Mouse (Mus musculus): ENCODE measurements around the gene Fibcd1.

Fibcd1 gene

DNA sequence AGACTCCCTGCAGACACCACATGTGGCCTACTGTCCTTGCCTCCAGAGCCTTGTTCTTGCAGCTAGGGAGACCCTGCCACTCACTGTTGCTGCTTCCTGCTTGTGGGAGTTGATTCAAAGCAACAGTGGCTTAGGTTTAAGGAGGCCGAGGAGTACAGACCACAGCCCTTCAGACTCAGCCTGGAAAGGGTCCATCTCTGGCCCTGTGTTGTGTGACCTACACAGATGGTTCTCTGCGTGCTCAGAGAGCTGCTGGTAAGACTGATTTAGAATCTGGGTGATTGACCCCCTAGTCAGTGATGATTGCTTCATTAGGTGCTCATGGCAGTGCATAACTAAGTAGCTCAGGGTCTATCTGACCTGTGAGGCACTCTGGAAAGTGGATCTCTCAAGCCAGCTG, 56.6 kb downstream of the Fibcd1 start:
- in situ Hi-C loops (cut with MboI; ENCODE audit: low pct_unique_long_range_greater_than_20kb in 1 of 2, low sequenced_read_pairs in 2 of 2, unreplicated experiment in 1 of 2) = loop anchor here in 1 of 2 experiments (5.0 kb wide), 1 partner anchor 67 kb away; no protein-coding TSS in a partner anchor

DNA sequence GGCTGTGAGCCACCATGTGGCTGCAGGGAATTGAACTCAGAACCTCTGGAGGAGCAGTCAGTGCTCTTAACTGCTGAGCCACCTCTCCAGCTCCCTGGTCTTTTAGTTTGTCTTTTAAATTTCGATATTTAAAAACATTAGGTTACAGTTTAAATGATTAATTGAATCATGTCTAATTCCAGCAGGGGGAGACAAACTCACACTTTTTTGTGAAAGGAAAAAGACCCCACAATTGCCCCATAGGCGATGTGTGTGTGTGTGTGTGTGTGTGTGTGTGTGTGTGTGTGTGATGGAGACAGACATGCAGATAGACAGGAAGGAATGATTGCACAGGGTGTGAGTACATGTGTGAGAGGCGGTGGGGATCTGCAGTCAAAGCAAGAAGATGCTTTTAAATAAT, 57.6 kb downstream of the Fibcd1 start:
- in situ Hi-C loops (cut with MboI; ENCODE audit: low pct_unique_long_range_greater_than_20kb in 1 of 2, low sequenced_read_pairs in 2 of 2, unreplicated experiment in 1 of 2) = loop anchor here in 1 of 2 experiments (5.0 kb wide), 1 partner anchor 66 kb away; no protein-coding TSS in a partner anchor

DNA sequence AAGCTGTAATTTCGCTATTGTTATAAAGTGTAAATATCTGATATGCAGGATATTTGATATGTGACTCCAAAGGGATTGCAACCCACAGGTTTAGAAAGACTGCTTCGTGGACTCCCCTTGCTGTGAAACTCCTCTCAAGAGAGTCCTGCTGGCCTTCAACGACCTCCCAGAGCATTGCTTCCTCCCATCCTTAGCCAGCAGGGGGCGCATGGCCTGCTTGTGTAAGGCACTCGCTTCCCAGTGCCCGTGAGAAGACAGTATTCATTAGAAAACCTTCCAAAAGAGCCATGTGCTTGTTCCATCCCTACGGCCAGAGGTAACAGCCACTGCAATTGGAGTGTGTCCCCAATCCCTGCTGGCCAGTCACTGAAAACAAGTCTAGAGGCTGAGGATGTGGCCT, 58.8 kb downstream of the Fibcd1 start:
- in situ Hi-C loops (cut with MboI; ENCODE audit: low pct_unique_long_range_greater_than_20kb in 1 of 2, low sequenced_read_pairs in 2 of 2, unreplicated experiment in 1 of 2) = loop anchor here in 1 of 2 experiments (5.0 kb wide), 1 partner anchor 65 kb away; no protein-coding TSS in a partner anchor

DNA sequence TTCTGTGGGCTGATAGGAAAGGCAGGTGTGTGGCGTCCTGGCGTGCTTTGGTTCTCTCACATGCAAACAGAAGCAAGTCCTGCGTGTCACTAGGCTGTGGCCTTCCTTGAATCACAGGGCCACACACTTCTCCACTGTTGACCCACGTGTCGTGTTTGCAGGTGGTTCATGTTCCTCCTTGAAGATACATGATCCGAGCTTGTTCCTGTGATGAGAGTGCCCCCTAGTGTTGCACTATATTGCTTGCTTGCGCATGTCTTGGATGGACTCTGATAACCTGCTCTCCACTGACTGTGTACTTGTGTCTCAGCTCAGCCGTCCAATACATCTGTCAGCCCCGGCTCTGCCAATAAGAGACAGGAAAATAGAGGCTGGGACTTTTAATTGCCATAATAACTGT, 60.7 kb downstream of the Fibcd1 start:
- in situ Hi-C loops (cut with MboI; ENCODE audit: low pct_unique_long_range_greater_than_20kb in 1 of 2, low sequenced_read_pairs in 2 of 2, unreplicated experiment in 1 of 2) = loop anchor here in 1 of 2 experiments (5.0 kb wide), 1 partner anchor 63 kb away; no protein-coding TSS in a partner anchor

DNA sequence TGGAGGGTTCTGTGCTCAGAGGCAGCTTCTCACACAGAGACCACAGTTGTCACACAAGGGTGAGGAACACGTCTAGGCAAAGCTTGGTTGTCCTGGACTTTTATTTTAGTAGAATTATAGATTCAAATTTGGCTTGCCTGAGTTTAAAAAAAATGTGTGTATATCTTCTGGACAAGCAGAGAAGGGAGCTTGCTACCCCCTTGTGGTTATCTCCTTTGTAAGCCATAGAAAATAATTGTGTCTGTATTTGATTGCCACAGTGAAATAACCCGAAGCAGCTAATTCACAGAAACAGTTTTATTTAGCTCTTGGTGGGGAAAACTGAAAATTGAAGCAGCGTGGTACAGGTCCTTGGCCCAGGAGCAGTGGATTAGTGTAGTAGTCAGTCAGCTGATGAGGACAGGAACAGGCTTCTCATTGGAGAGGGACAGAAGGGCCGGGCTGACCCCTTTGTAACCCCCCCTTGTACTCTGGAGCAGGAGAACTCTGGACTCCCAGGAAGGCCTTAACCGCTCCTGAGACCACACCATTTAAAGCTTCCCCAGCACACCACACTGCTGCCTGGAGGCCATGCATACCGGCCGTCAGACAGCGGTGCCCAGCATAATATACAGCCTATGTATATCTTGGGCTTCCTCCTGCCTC, 62.7 kb downstream of the Fibcd1 start:
- in situ Hi-C loops (cut with MboI; ENCODE audit: low pct_unique_long_range_greater_than_20kb in 1 of 2, low sequenced_read_pairs in 2 of 2, unreplicated experiment in 1 of 2) = no loop called here

DNA sequence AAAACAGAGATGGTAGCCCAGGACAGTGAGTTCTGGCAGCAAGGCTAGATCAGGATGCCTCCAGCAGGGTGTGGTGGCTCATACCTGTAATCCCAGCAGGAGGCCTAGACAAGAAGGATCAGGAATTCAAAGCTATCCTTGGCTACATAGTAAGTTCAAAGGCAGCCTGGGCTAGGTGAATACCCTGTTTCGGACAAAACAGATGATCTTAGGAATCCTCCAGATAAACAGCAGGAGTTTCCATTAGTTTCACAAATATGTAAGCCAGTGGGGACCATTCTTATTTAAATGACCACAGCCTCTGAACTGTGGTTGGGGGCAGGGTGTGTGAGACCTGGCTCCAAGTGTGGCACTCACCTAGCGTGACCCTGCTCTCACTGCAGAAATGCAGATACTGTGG, 66.5 kb downstream of the Fibcd1 start:
- in situ Hi-C loops (cut with MboI; ENCODE audit: low pct_unique_long_range_greater_than_20kb in 1 of 2, low sequenced_read_pairs in 2 of 2, unreplicated experiment in 1 of 2) = no loop called here

DNA sequence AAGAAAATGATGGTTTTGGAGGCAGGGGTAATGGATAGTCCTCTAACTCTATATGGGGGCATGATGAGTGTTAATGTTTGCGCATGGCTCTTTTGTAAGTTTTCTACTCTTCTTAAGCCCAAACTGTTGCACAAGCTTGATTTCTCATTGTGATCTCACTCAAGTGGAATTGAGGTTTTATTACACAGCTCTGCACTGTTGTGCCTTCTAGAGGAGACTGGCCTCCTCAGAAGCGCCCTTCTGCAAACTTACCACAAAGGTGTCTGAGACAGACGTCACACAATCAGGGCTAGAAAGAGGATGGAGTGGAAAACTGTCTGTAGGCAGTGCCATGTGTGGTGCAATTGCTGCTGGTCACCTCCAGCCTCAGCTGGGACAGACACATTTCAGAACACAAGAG, 69.3 kb downstream of the Fibcd1 start:
- in situ Hi-C loops (cut with MboI; ENCODE audit: low pct_unique_long_range_greater_than_20kb in 1 of 2, low sequenced_read_pairs in 2 of 2, unreplicated experiment in 1 of 2) = no loop called here

DNA sequence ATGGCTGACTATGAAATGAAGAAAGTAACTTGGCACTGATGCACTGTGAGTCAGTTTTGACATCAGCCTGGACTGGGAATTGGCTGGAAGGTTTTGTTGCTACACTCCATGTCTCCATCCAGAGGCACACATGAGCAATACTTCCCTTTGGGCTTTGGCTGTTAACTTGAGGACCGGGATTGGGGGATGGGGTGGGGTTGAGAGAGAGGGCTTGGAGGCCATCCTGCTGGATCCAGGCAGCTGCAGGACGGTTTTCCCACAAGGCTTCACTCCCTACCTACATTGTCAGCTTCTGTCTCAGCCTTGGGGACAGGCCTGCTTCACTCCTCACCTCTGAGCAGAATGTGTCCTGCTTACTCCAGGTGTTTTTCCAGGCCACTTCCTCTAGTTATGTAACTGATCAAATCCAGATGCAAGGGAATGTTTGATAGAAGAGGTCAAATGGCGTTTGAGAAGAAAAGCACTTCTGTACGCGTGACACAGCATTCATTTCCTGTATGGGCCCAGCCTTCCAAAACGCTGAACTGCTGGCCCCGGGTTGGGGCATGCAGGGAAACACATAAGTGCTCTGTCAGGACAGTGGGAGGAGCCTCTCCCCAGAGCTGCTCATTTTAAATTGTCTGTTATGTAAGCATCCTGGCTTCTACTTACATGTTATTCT, 74.9 kb downstream of the Fibcd1 start:
- in situ Hi-C loops (cut with MboI; ENCODE audit: low pct_unique_long_range_greater_than_20kb in 1 of 2, low sequenced_read_pairs in 2 of 2, unreplicated experiment in 1 of 2) = no loop called here

DNA sequence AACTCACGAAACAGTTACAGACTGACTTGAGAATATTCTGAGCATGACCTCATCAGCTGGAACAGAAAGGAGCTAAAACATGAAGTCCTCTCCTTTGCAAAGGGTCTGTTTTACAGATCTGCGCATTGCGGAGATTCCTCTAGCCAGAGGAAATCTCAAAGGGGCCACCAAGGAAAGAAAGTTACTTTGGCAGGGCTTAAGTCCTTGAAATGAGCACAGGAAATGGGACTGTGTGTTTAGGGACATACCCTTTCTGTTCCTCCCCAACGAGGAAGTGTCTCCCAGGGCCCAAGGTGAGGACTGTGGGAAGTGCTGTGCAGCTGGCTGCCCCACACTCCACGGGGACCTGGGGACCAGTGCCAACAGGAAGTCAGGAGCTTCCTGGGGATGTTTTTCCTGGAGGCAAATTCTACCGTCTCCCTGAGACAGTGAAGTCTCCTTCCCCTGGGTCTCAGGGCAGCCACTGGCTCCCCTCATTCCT, 76.1 kb downstream of the Fibcd1 start:
- in situ Hi-C loops (cut with MboI; ENCODE audit: low pct_unique_long_range_greater_than_20kb in 1 of 2, low sequenced_read_pairs in 2 of 2, unreplicated experiment in 1 of 2) = no loop called here

DNA sequence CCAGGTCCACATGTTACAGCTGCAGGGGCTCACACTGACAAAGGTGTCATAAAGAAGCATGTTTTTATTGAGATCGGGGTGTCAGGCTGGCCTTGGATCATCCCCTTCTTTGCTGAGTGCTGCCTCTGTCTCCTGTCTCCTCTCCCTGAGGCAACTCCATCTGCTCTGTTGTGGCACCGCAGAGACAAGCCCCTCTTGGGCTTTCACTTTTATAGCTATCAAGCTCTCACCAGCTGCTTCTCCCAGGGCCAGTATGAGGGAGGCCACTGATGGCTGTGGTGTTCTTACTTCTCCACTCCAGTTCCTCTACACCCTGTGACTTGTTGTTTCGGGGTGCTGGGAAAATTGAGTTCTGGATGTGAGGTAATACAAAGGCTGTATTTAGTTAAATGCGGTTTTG, 76.7 kb downstream of the Fibcd1 start:
- in situ Hi-C loops (cut with MboI; ENCODE audit: low pct_unique_long_range_greater_than_20kb in 1 of 2, low sequenced_read_pairs in 2 of 2, unreplicated experiment in 1 of 2) = no loop called here

DNA sequence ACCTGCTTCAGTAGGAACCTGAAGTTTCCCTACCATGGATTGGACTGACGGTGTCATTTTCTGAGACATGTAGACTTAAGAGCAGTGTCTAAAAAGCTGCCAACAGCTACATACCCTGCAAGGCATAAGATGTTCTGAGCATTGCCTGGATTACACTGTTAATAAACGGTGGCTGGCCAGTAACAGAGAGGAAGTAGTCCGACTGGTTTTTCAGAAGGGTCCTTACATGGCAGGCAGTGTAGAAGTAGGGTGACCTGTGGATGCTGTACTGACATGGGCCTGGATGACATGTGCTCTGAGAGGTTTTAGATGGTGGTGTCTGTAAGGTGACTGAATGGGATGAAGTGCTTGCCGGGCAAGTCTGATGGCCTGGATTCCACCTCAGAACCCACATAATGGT, 78.0 kb downstream of the Fibcd1 start:
- in situ Hi-C loops (cut with MboI; ENCODE audit: low pct_unique_long_range_greater_than_20kb in 1 of 2, low sequenced_read_pairs in 2 of 2, unreplicated experiment in 1 of 2) = no loop called here

DNA sequence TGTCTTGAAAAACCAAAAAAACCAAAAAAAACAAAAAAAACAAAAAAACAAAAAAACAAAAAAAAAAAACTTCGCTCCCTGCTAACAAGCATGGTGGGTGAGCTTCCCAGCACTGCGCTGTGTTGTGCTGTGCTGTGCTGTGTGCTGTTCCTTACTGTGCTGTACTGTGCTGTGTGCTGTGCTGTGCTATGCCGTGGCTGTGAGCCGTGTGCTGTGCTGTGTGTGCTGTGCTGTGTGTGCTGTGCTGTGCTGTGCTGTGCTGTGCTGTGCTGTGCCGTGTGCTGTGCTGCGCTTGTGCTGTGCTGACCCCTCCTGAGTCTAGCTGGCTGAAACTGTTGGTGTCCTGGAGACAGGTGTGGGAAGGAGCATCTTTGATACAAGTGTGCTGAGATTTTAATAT, 78.7 kb downstream of the Fibcd1 start:
- in situ Hi-C loops (cut with MboI; ENCODE audit: low pct_unique_long_range_greater_than_20kb in 1 of 2, low sequenced_read_pairs in 2 of 2, unreplicated experiment in 1 of 2) = no loop called here
